Mouse (Mus musculus): Measurements from ENCODE around the gene Smad6. TPM values are rescaled to one million over a fixed set of nuclear protein-coding genes. Genes with fewer than 3 reads are reported as not detected.

Smad6 gene
- polyA plus RNA-seq, 1 experiment from 2014 or later, result 1.8 TPM

- peak; percentile 84 for DNase-seq
- peaks cover 64% of the 10 kb centered on the region for H3K4me1 ChIP-seq (ENCODE audit: insufficient read depth)
These were observed 23.4 kb upstream of the Smad6 start for GRCm38 (mm10) chr9:64045117-64045890.

GRCm38 (mm10) chr9:64044343-64044742, 22.5 kb upstream of the Smad6 start:
- WGBS (ENCODE audit: insufficient replicate concordance), result 51% methylated on average over 8 of the region's 8 CpGs
- H3K9ac ChIP-seq (replicated peaks), result peak overlapping the region; percentile 32
- no peak overlapping the region for H3K4me3 ChIP-seq (ENCODE audit: low read depth, low read length)

More at GRCm38 (mm10) chr9:64045117-64045890, 23.4 kb upstream of the Smad6 start:
- peak; percentile 93 for ATAC-seq
- no peaks in the 10 kb centered on the region for H3K27me3 ChIP-seq (ENCODE audit: insufficient read depth, low read length)
- H3K9me3 ChIP-seq (ENCODE audit: low read length), result no peaks in the 10 kb centered on the region
- no peaks in the 10 kb centered on the region for H3K36me3 ChIP-seq (replicated peaks; ENCODE audit: insufficient read depth, low read length)
- WGBS (ENCODE audit: insufficient replicate concordance), result 9% methylated on average over 14 of the region's 14 CpGs
- H3K9ac ChIP-seq (replicated peaks), result peak overlapping the region; percentile 37
- peak overlapping the region; percentile 54 for H3K4me2 ChIP-seq (ENCODE audit: low read depth, low read length)
- no peak overlapping the region for H3K4me3 ChIP-seq (ENCODE audit: low read depth, low read length)
- TF ChIP-seq CTCF (IDR thresholded peaks at IDR 0.05; ENCODE audit: low read depth) (peak; percentile 35), EP300 (IDR thresholded peaks at IDR 0.05; ENCODE audit: low read depth) (peak; percentile 97)
- H3K27ac ChIP-seq (ENCODE audit: low read depth), result peak overlapping the region; percentile 91

DNA sequence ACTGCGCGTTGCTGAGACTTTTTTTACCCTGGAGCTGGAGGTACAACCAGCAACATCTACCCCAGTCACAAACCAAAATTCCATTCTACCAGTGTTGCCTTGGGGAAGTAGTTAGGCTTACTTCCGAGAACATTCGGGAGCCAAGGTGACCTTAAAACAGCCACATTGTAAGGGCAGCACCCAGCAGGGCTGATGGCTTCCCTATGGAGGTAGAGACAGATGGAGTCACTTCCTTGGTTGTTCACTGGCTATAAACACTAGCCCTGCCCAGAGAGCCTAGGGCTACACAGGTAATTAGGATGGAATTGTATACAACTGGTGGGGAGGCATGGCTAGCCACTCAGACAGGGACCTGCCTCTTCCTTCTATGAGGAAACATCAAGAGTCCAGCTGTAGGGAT, 21.1 kb upstream of the Smad6 start:
- Histone ChIP-seq H3K27ac (ENCODE audit: low read depth) (no peak overlapping the region), H3K9ac (replicated peaks) (no peak overlapping the region), H3K4me2 (ENCODE audit: low read depth, low read length) (no peak overlapping the region), H3K4me1 (ENCODE audit: insufficient read depth) (peaks cover 42% of the 10 kb centered on the region), H3K36me3 (replicated peaks; ENCODE audit: insufficient read depth, low read length) (no peaks in the 10 kb centered on the region), H3K27me3 (ENCODE audit: insufficient read depth, low read length) (no peaks in the 10 kb centered on the region), H3K9me3 (ENCODE audit: low read length) (no peaks in the 10 kb centered on the region), H3K4me3 (ENCODE audit: low read depth, low read length) (no peak overlapping the region)
- ATAC-seq (no peak), DNase-seq (no peak)
- TF ChIP-seq EP300 (IDR thresholded peaks at IDR 0.05; ENCODE audit: low read depth), result no peak
- no peak for TF ChIP-seq CTCF (IDR thresholded peaks at IDR 0.05; ENCODE audit: low read depth)
- WGBS (ENCODE audit: insufficient replicate concordance), result 91% methylated on average over 4 of the region's 4 CpGs

More at GRCm38 (mm10) chr9:64044343-64044742, 22.5 kb upstream of the Smad6 start:
- DNase-seq (no peak), ATAC-seq (no peak)
- Histone ChIP-seq H3K4me2 (ENCODE audit: low read depth, low read length) (peak overlapping the region; percentile 54), H3K36me3 (replicated peaks; ENCODE audit: insufficient read depth, low read length) (no peaks in the 10 kb centered on the region), H3K9me3 (ENCODE audit: low read length) (no peaks in the 10 kb centered on the region), H3K27ac (ENCODE audit: low read depth) (peak overlapping the region; percentile 91), H3K4me1 (ENCODE audit: insufficient read depth) (peaks cover 56% of the 10 kb centered on the region), H3K27me3 (ENCODE audit: insufficient read depth, low read length) (no peaks in the 10 kb centered on the region)
- TF ChIP-seq CTCF (IDR thresholded peaks at IDR 0.05; ENCODE audit: low read depth), result no peak
- TF ChIP-seq EP300 (IDR thresholded peaks at IDR 0.05; ENCODE audit: low read depth), result no peak

DNA sequence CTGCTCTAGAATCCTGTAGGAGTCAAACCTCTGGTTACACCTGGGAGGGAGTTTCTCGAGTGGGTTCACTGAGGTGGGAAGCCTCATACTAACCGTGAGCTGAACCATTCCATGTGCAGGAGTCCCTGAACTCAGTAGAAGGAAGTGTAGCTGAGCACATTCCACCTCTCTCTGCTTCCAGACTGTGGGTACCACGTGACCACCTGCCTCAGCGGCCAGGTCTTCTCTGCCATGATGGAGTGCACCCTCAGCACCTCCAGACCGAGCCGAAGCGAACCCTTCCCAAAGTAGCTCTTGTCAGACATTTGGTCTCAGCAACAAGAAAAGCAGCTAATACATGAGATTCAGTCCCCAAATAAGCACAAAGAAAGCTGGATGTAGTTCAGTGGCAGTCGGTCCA, 20.4 kb upstream of the Smad6 start:
- H3K9me3 ChIP-seq (ENCODE audit: low read length), result no peaks in the 10 kb centered on the region
- DNase-seq, result no peak
- no peaks in the 10 kb centered on the region for H3K36me3 ChIP-seq (replicated peaks; ENCODE audit: insufficient read depth, low read length)
- 85% methylated on average over 8 of the region's 8 CpGs for WGBS (ENCODE audit: insufficient replicate concordance)
- H3K4me2 ChIP-seq (ENCODE audit: low read depth, low read length), result no peak overlapping the region
- no peaks in the 10 kb centered on the region for H3K27me3 ChIP-seq (ENCODE audit: insufficient read depth, low read length)
- TF ChIP-seq CTCF (IDR thresholded peaks at IDR 0.05; ENCODE audit: low read depth), result no peak
- no peak for TF ChIP-seq EP300 (IDR thresholded peaks at IDR 0.05; ENCODE audit: low read depth)
- peaks cover 37% of the 10 kb centered on the region for H3K4me1 ChIP-seq (ENCODE audit: insufficient read depth)
- H3K27ac ChIP-seq (ENCODE audit: low read depth), result no peak overlapping the region
- H3K9ac ChIP-seq (replicated peaks), result no peak overlapping the region
- H3K4me3 ChIP-seq (ENCODE audit: low read depth, low read length), result no peak overlapping the region
- ATAC-seq, result no peak

- Histone ChIP-seq H3K9me3 (ENCODE audit: low read length) (no peaks in the 10 kb centered on the region), H3K4me3 (ENCODE audit: low read depth, low read length) (no peak overlapping the region), H3K4me1 (ENCODE audit: insufficient read depth) (peaks cover 7% of the 10 kb centered on the region; the same call in 1 of the 2 replicates), H3K9ac (replicated peaks) (no peak overlapping the region), H3K4me2 (ENCODE audit: low read depth, low read length) (no peak overlapping the region), H3K27ac (ENCODE audit: low read depth) (no peak overlapping the region; the same call in 1 of the 2 replicates), H3K36me3 (replicated peaks; ENCODE audit: insufficient read depth, low read length) (no peaks in the 10 kb centered on the region), H3K27me3 (ENCODE audit: insufficient read depth, low read length) (no peaks in the 10 kb centered on the region)
- 50% methylated on average over 6 of the region's 6 CpGs for WGBS (ENCODE audit: insufficient replicate concordance)
- DNase-seq (no peak), ATAC-seq (no peak)
- TF ChIP-seq EP300 (IDR thresholded peaks at IDR 0.05; ENCODE audit: low read depth), result peak; percentile 47; the same call in 1 of the 2 replicates
- no peak for TF ChIP-seq CTCF (IDR thresholded peaks at IDR 0.05; ENCODE audit: low read depth)
These were observed 8.2 kb upstream of the Smad6 start for GRCm38 (mm10) chr9:64029908-64030631.

DNA sequence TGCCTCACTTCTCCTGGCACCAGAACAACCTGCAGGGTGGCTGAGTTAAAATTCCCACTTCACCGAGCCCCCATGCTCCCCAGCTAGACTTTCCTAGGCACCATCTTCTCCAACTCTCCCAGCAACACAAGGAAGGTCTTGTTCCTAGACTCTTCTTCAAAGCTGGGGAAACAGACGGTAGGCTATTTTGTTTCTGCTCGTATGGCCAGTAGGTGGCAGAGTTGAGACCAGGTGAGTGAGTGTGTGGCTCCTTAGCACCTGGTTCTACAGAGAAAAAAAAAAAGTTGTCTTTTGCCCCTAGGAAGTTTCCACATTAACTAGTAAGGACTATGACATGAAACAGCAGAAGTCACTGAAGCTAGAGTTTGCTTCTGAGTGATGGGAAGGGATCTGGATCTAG, 3.7 kb upstream of the Smad6 start:
- no peaks in the 10 kb centered on the region for H3K36me3 ChIP-seq (replicated peaks; ENCODE audit: insufficient read depth, low read length)
- peaks cover 21% of the 10 kb centered on the region for H3K27me3 ChIP-seq (ENCODE audit: insufficient read depth, low read length)
- no peak overlapping the region for H3K4me2 ChIP-seq (ENCODE audit: low read depth, low read length)
- no peak overlapping the region for H3K4me3 ChIP-seq (ENCODE audit: low read depth, low read length)
- TF ChIP-seq CTCF (IDR thresholded peaks at IDR 0.05; ENCODE audit: low read depth) (peak; percentile 89), EP300 (IDR thresholded peaks at IDR 0.05; ENCODE audit: low read depth) (peak; percentile 5; the same call in 1 of the 2 replicates)
- H3K9me3 ChIP-seq (ENCODE audit: low read length), result no peaks in the 10 kb centered on the region
- 5% methylated on average over 3 of the region's 3 CpGs for WGBS (ENCODE audit: insufficient replicate concordance)
- H3K27ac ChIP-seq (ENCODE audit: low read depth), result no peak overlapping the region
- ATAC-seq (no peak), DNase-seq (peak; percentile 71)
- H3K4me1 ChIP-seq (ENCODE audit: insufficient read depth), result peaks cover 31% of the 10 kb centered on the region
- H3K9ac ChIP-seq (replicated peaks), result no peak overlapping the region
